Mouse (Mus musculus) olfactory bulb, adult 2 months (tissue): ENCODE measurements around the gene Tll2. TPM values are rescaled to one million over a fixed set of nuclear protein-coding genes. Genes with fewer than 3 reads are reported as not detected.

Experiments used
- H3K27ac ChIP-seq: fragments of 200-500 bp; 2 replicates; pipeline ENCODE4 v1.5.1; 2012; ENCODE audit warnings: low read depth, low read length; ENCODE audit not compliant: insufficient read depth
- H3K4me1 ChIP-seq: fragments of 200-500 bp; 2 replicates; pipeline ENCODE4 v1.6.1; 2012; ENCODE audit warnings: low read length; ENCODE audit not compliant: control insufficient read depth, insufficient read depth
- H3K4me3 ChIP-seq: fragments of 200-500 bp; 2 replicates; pipeline ENCODE4 v1.5.1; 2012; ENCODE audit warnings: mild to moderate bottlenecking, low read depth, low read length, moderate library complexity; ENCODE audit not compliant: insufficient read depth
- CTCF ChIP-seq: fragments of 200-500 bp; IDR thresholded peaks from 2 replicates; pipeline ENCODE4 v1.5.1; 2012; ENCODE audit warnings: low read depth, mild to moderate bottlenecking, low read length, moderate library complexity; ENCODE audit not compliant: insufficient read depth
- POLR2A ChIP-seq: fragments of 200-500 bp; IDR thresholded peaks from 2 replicates; pipeline ENCODE4 v1.6.1; 2012; ENCODE audit warnings: mild to moderate bottlenecking, low read depth, low read length, moderate library complexity; ENCODE audit not compliant: insufficient read depth
- WGBS: fragments of 180-500 bp; shearing (Covaris S2); methylation state at CpG from one replicate; pipeline ENCODE4 v1.1.7; 2018; 5-methylcytosine and 5-hydroxymethylcytosine counted together
- polyA plus RNA-seq: library from polyadenylated mRNA; stranded (reverse); fragments of >200 nt; gene quantifications from 2 replicates; pipeline ENCODE4 v1.2.4, GENCODE M21; 2012; ENCODE audit warnings: low replicate concordance; ENCODE audit not compliant: missing spikeins, insufficient read depth, insufficient read length

Tll2 gene
- polyA plus RNA-seq: not detected in 2 replicates

DNA sequence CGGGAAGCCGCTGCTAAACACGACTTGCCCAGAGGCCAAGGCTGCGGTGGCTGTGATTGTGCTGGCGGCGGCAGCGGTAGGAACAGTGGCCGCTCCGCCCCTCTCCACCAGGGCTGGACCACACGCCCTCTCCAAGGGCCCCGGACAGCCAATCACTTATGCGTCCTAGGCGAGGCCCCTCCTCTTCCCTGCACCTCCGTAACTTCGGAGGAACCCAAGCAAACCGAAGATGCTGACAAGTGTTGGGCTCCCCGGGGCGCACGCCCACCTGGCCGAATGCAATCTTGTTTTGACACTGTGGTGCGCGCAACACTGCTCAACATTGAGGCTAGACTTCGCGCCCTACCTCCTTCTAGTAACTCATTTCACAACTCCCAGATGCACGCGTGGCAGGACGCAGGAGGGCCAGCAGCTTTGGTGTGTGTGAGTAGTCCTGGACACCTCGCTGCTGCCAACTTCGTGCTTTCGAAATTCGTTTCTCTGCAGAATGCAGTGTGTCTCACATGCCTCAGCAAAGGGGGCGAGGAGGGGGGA lies at the start of gene Tll2:
Gene Tll2, minus strand, starts transcription at position 25 of the 534 bp plus-strand sequence.
- Histone ChIP-seq H3K4me1 (peaks cover 15% of the 10 kb centered on the region), H3K27ac (no peak within 1 kb of the TSS), H3K4me3 (peak within 1 kb of the TSS; percentile 24)
- under 1% methylated on average over 32 of the region's 32 CpGs for WGBS
- TF ChIP-seq POLR2A (no peak), CTCF (no peak)

DNA sequence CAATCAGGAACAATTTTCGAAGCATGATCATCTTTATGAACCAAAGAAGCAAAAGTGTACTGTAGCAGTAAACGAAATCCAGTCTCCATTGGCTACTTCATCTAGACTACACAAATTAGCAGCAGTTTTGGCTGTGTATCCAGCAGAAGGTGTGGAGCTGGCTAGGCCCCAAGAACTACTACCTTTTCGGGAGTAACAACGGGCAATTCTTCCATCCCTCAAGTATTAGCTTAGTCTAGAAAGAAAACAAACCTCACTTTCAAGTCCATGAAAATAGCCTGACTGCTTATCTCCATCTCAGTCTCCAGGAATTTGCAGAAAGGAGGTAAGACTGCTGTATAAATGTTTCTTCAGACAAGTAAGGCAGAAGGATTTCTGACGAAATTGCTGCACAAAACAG lies 47.9 kb upstream of the Tll2 start:
- Histone ChIP-seq H3K27ac (no peak overlapping the region), H3K4me3 (no peak overlapping the region), H3K4me1 (peaks cover 2% of the 10 kb centered on the region; the same call in 1 of the 2 replicates)
- TF ChIP-seq POLR2A: no peak
- TF ChIP-seq CTCF: no peak
- 77% methylated on average over 5 of the region's 5 CpGs for WGBS

- no peak overlapping the region for H3K27ac ChIP-seq
- H3K4me1 ChIP-seq: no peaks in the 10 kb centered on the region
- 71% methylated on average over 4 of the region's 4 CpGs for WGBS
- H3K4me3 ChIP-seq: no peak overlapping the region
- TF ChIP-seq POLR2A (no peak), CTCF (no peak)
Observed at GRCm38 (mm10) chr19:41248968-41249367, 42.3 kb upstream of the Tll2 start.

DNA sequence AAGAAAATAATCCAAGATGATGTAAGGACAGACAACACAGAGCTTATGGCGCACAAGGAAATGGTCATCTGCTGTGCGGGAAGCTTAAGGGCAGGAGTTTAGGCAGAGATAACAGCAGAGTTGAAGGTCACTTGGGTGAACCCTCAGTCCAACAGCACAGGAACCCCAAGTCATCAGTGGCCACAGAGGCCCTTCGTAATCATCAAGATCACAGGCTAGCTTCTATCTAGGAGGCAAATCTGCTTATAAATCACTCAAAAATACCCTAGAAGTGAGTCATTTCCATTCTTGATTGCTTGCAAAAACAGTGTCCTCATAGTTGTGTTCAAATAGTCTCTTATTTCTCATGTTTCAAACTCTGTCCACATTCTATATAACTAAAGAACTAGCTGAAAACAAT lies 41.6 kb upstream of the Tll2 start:
- TF ChIP-seq CTCF: no peak
- no peak for TF ChIP-seq POLR2A
- H3K4me1 ChIP-seq: no peaks in the 10 kb centered on the region
- WGBS: 94% methylated on average over 3 of the region's 3 CpGs
- no peak overlapping the region for H3K4me3 ChIP-seq
- no peak overlapping the region for H3K27ac ChIP-seq

DNA sequence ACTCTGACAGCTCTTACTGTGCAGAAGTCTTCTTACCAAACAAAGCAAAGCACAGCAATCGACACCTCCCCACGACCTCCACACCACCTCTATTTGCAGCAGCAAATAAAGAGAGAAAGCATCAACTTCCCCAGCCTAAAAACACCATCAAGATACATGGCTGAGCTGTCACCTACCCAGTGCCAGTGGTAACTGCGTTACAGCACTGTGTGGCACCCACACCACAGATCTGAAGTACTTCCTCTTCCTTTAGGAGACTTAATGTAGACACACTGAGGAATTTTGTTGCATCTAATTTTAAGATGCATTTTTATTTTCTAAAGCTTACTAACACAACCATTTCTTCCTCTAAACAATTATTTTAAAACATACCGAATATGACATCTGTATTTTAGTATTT lies 39.6 kb upstream of the Tll2 start:
- TF ChIP-seq CTCF: no peak
- no peak for TF ChIP-seq POLR2A
- no peak overlapping the region for H3K27ac ChIP-seq
- 88% methylated on average over 4 of the region's 4 CpGs for WGBS
- H3K4me3 ChIP-seq: no peak overlapping the region
- no peaks in the 10 kb centered on the region for H3K4me1 ChIP-seq

DNA sequence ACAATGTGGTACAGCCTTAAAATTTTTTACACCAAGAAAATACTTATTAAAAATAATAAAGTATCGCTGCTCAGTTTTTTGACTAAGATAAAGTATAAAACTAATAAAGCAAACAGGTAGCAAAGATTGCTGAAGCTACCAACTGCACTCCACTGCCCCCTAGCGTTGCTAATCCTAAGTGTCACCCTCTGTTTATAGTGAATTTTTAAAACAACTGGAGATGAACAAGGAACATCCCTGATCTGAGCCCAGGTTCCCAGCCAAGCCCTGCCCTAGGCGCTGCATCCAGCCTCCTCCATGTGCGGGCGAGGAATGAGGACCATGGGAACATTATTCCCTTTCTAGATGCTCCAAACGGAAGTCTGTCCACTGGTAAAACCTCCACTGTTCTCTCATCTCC lies 37.9 kb upstream of the Tll2 start:
- no peak overlapping the region for H3K4me3 ChIP-seq
- no peaks in the 10 kb centered on the region for H3K4me1 ChIP-seq
- 62% methylated on average over 6 of the region's 6 CpGs for WGBS
- TF ChIP-seq CTCF: no peak
- TF ChIP-seq POLR2A: no peak
- no peak overlapping the region for H3K27ac ChIP-seq

DNA sequence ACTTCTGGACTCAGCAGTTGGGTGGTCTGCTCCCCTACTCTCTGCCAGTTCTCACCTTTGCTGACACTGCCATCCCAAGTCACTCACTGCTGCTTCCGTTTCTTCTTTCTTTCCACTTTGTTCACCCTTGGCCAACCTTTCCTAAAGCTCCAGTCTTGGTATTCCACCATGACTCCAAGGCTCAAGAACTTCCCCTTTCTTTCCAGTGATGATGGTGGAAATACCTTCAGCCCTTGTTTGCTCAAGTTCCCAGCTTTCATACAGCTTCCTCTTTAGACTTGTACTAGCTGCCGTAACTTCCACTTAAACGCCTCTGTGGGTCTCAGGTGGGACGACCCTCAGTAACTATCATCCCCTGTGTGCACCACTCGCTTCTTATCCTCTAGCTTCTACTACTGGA lies 35.4 kb upstream of the Tll2 start:
- no peaks in the 10 kb centered on the region for H3K4me1 ChIP-seq
- TF ChIP-seq POLR2A: no peak
- no peak for TF ChIP-seq CTCF
- H3K4me3 ChIP-seq: no peak overlapping the region
- WGBS: 94% methylated on average over 5 of the region's 5 CpGs
- H3K27ac ChIP-seq: no peak overlapping the region

DNA sequence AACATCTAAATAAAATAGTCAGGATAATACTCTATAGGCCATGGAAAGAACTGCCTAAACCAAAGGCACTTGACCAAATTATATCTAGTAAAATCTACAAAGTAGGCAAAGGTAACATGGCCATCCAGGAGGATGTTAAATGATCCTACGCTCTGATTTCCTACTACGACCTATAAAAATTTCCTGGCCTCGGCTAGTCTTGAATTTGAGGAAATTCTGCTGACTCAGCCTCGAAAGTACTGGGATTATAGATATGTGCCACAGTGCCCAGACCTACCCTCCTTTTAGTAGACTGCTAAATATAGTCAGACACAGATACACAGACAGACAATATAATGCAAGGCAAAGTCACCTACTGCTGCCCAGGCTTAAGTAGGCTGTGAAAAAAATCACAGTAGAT lies 27.1 kb upstream of the Tll2 start:
- 96% methylated on average over 4 of the region's 4 CpGs for WGBS
- Histone ChIP-seq H3K27ac (no peak overlapping the region), H3K4me3 (no peak overlapping the region), H3K4me1 (no peaks in the 10 kb centered on the region)
- TF ChIP-seq CTCF: no peak
- TF ChIP-seq POLR2A: no peak

GRCm38 (mm10) chr19:41208326-41208725 lies 1.7 kb upstream of the Tll2 start:
- peaks cover 15% of the 10 kb centered on the region for H3K4me1 ChIP-seq
- WGBS: 43% methylated on average over 7 of the region's 7 CpGs
- no peak overlapping the region for H3K27ac ChIP-seq
- TF ChIP-seq POLR2A: no peak
- no peak for TF ChIP-seq CTCF
- H3K4me3 ChIP-seq: no peak overlapping the region
